Mouse (Mus musculus) myocyte (in vitro differentiated cells): ENCODE data around the gene Zdhhc21. TPM values are rescaled to one million over a fixed set of nuclear protein-coding genes. Genes with fewer than 3 reads are reported as not detected.

ENCODE experiments used
- H3K27me3 ChIP-seq: one replicate; pipeline ENCODE4 v1.6.1; 2011; ENCODE audit not compliant: control insufficient read depth, insufficient read depth, insufficient read length
- H3K36me3 ChIP-seq: one replicate; pipeline ENCODE4 v1.6.1; 2011; ENCODE audit not compliant: control insufficient read depth, insufficient read depth
- H3K4me2 ChIP-seq: one replicate; pipeline ENCODE4 v1.6.1; 2011; ENCODE audit warnings: low read depth, control low read depth
- H3K4me3 ChIP-seq: one replicate; pipeline ENCODE4 v1.5.1; 2011; ENCODE audit warnings: mild to moderate bottlenecking, control low read depth, moderate library complexity
- H3K79me2 ChIP-seq: one replicate; pipeline ENCODE4 v1.6.1; 2011; ENCODE audit not compliant: control insufficient read depth, insufficient read depth
- H3ac ChIP-seq: one replicate; pipeline ENCODE4 v1.6.1; 2011; ENCODE audit not compliant: control insufficient read depth, insufficient read length
- CEBPB ChIP-seq: IDR thresholded peaks from 2 replicates; pipeline ENCODE4 v1.6.1; 2011; ENCODE audit warnings: mild to moderate bottlenecking, moderate library complexity; ENCODE audit not compliant: poor library complexity, insufficient read depth, severe bottlenecking
- E2F4 ChIP-seq: IDR thresholded peaks from one replicate; pipeline ENCODE4 v1.6.1; 2011; ENCODE audit warnings: mild to moderate bottlenecking, control low read depth, moderate library complexity; ENCODE audit not compliant: insufficient read depth
- MAX ChIP-seq: IDR thresholded peaks from one replicate; pipeline ENCODE4 v1.6.1; 2011; ENCODE audit warnings: low read depth, mild to moderate bottlenecking, control low read depth
- MYOD1 ChIP-seq, 3 experiments: IDR thresholded peaks; one replicate each; pipeline ENCODE4 v1.6.1; 2011; ENCODE audit warnings: control low read depth in 2 of 3, low read depth in 2 of 3, mild to moderate bottlenecking in 2 of 3, moderate library complexity in 1 of 3; ENCODE audit not compliant: insufficient read length in 2 of 3, control insufficient read depth in 1 of 3
- MYOG ChIP-seq, 3 experiments: IDR thresholded peaks; one replicate each; pipeline ENCODE4 v1.6.1; 2011; ENCODE audit warnings: control low read depth in 2 of 3, low read depth in 2 of 3, mild to moderate bottlenecking in 2 of 3; ENCODE audit not compliant: insufficient read length in 2 of 3, control insufficient read depth in 1 of 3, insufficient read depth in 1 of 3
- POLR2A ChIP-seq: IDR thresholded peaks from one replicate; pipeline ENCODE4 v1.6.1; 2011; ENCODE audit warnings: low read depth, mild to moderate bottlenecking, control low read depth, moderate library complexity; ENCODE audit not compliant: insufficient read length
- POLR2AphosphoS2 ChIP-seq: IDR thresholded peaks from one replicate; pipeline ENCODE4 v1.6.1; 2011; ENCODE audit warnings: low read depth, control low read depth; ENCODE audit not compliant: insufficient read length
- REST ChIP-seq: IDR thresholded peaks from one replicate; pipeline ENCODE4 v1.6.1; 2011; ENCODE audit warnings: mild to moderate bottlenecking, control low read depth, moderate library complexity; ENCODE audit not compliant: insufficient read depth, insufficient read length
- SRF ChIP-seq: IDR thresholded peaks from one replicate; pipeline ENCODE4 v1.6.1; 2011; ENCODE audit warnings: low read depth; ENCODE audit not compliant: control insufficient read depth, insufficient read length
- TCF12 ChIP-seq: IDR thresholded peaks from one replicate; pipeline ENCODE4 v1.6.1; 2011; ENCODE audit warnings: mild to moderate bottlenecking, control low read depth; ENCODE audit not compliant: poor library complexity, insufficient read depth, severe bottlenecking
- TCF3 ChIP-seq: IDR thresholded peaks from one replicate; pipeline ENCODE4 v1.6.1; 2011; ENCODE audit warnings: low read depth, control low read depth; ENCODE audit not compliant: insufficient read length
- USF1 ChIP-seq: IDR thresholded peaks from one replicate; pipeline ENCODE4 v1.6.1; 2011; ENCODE audit warnings: low read depth, mild to moderate bottlenecking, control low read depth, moderate library complexity
- polyA plus RNA-seq: library from polyadenylated mRNA; unstranded; fragments of >200 nt; fragmentation: generic; extraction: Trizol; gene quantifications from one replicate; pipeline ENCODE4 v1.2.1, GENCODE M21; 2012; ENCODE audit warnings: missing spikeins

Gene Zdhhc21
- polyA plus RNA-seq, 1 experiment: 3.1 TPM

DNA sequence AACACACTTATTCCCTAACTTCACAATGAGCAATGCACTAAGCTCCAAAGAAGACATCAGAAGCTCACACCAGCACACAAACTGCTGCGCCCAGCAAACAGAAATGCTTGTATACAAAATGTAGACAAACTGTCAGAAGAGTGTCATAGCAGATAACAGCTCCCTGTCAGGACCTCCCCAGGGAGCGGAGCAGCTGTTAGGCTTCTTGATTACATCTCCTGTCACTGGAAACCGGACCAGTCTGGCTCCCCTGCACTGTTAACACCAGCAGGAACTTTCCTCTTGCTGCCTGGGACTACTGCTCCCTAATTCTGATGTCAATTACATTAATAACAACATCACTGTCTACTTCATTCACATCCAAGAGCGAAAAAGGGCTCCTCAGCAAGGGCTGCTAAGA lies 44.5 kb downstream of the Zdhhc21 start:
- TF ChIP-seq POLR2AphosphoS2 (no peak), MYOG (IDR thresholded peaks at IDR 0.05; ENCODE audit: control insufficient read depth in 1 of 3, insufficient read depth in 1 of 3, insufficient read length in 2 of 3, low read depth in 2 of 3) (peak in 1 of 3 experiments; percentile 52), E2F4 (no peak), TCF12 (no peak), TCF3 (no peak), MAX (no peak), USF1 (no peak), REST (no peak), CEBPB (no peak), SRF (no peak), MYOD1 (IDR thresholded peaks at IDR 0.05; ENCODE audit: control insufficient read depth in 1 of 3, insufficient read length in 2 of 3, low read depth in 2 of 3) (peak in 2 of 3 experiments; percentile 33 to 59), POLR2A (no peak)
- H3K79me2 ChIP-seq: no peaks in the 10 kb centered on the region
- H3K36me3 ChIP-seq: peaks cover 3% of the 10 kb centered on the region
- no peak overlapping the region for H3K4me2 ChIP-seq
- H3ac ChIP-seq: no peak overlapping the region
- no peak overlapping the region for H3K4me3 ChIP-seq
- no peaks in the 10 kb centered on the region for H3K27me3 ChIP-seq

DNA sequence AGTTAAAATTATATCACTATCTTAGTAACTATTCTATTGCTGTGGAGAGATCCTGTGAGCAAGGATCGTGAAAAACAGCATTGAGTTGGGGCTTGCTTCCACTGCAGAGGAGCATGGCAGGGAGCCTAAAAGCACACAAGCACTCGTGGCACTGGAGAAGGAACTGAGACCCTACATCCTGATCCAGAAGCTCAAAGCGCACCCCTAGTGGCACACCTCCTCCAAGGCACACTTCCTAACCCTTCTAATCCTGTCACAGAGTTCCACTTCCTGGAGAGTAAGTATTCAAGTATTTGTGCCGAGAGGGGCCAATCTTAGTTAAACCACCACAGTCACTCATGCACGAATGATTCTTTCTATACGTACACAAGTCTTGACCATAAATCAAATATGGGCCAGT lies 46.4 kb downstream of the Zdhhc21 start:
- no peak for TF ChIP-seq CEBPB
- no peak for TF ChIP-seq POLR2A
- TF ChIP-seq MAX: no peak

DNA sequence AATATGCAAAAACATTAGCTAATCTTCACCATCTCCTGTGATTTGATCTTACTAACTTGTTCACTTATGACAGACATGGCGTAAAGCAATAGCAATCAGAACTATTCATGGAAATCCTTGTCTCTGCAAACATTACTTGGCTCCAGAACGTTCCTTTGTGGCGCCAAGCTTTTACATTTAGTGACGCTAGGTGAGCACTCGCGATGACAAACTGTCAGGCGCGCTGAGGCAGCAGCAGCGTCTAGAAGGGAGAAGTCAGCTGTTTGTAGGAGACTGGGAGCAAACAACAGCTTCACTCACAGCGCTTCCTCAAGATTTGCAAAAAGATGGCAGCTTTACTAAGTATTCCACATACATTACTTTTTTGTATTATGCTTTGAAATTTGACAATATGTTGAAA lies 51.9 kb downstream of the Zdhhc21 start:
- Histone ChIP-seq H3ac (no peak overlapping the region), H3K4me2 (no peak overlapping the region), H3K4me3 (no peak overlapping the region), H3K27me3 (no peaks in the 10 kb centered on the region), H3K79me2 (no peaks in the 10 kb centered on the region), H3K36me3 (peaks cover 5% of the 10 kb centered on the region)
- TF ChIP-seq USF1 (no peak), REST (no peak)

More for the DNA sequence above, 46.4 kb downstream of the Zdhhc21 start:
- Histone ChIP-seq H3K36me3 (no peaks in the 10 kb centered on the region), H3ac (no peak overlapping the region), H3K27me3 (no peaks in the 10 kb centered on the region), H3K4me2 (no peak overlapping the region), H3K79me2 (no peaks in the 10 kb centered on the region), H3K4me3 (no peak overlapping the region)

DNA sequence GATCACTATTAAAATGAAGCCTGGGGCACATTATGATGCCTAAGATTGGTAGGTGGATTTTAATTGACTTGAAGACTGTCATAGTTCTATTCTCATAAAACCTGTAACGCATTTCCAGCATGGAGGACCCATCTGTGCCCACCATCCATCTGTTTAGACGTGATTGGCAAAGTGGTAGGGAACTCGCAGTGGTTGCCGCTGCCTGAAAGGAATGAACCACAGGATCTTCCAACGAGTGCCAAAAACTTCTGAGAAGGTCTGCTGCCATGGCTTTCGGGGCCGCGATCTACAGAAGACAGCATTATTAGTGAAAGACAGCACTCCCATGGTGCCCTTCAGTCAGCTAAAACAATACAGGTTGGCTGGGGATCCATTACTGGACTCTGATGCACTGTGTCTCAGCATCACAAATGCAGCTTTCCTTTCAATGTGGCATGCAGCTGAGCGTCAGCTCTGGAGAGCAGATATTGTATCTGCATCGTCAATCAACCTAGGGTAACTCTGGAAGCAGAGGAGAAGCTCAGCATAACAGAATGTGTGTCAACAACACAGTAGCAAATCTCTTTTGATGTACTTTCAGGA lies 53.5 kb downstream of the Zdhhc21 start:
- Histone ChIP-seq H3K79me2 (no peaks in the 10 kb centered on the region), H3K27me3 (no peaks in the 10 kb centered on the region), H3K36me3 (peaks cover 5% of the 10 kb centered on the region), H3ac (no peak overlapping the region), H3K4me3 (no peak overlapping the region), H3K4me2 (no peak overlapping the region)
- TF ChIP-seq MYOD1 (IDR thresholded peaks at IDR 0.05; ENCODE audit: control insufficient read depth in 1 of 3, insufficient read length in 2 of 3, low read depth in 2 of 3): no peak
- TF ChIP-seq MYOG (IDR thresholded peaks at IDR 0.05; ENCODE audit: control insufficient read depth in 1 of 3, insufficient read depth in 1 of 3, insufficient read length in 2 of 3, low read depth in 2 of 3): no peak
- no peak for TF ChIP-seq REST
- no peak for TF ChIP-seq E2F4
- no peak for TF ChIP-seq TCF12
- TF ChIP-seq TCF3: no peak
- no peak for TF ChIP-seq USF1
- no peak for TF ChIP-seq POLR2AphosphoS2
- TF ChIP-seq MAX: no peak
- TF ChIP-seq CEBPB: no peak
- TF ChIP-seq SRF: no peak
- TF ChIP-seq POLR2A: no peak

DNA sequence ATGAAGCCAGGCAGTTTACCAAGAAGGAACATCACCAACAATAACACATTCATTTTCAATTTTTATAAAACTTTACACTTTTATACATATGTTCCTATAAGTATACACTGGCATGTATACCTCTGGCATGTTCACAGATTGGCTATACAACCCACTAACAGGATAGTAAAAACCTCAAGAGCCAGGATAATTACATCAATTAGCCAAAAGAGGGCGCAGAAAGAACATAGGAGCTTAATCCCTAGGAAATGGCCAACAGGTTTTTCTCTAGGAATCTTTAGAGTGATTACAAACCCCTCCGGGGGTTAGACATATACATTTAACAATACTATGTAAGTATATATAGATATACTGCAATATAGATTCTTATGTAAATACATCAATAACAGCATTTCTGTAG lies 55.7 kb downstream of the Zdhhc21 start:
- Histone ChIP-seq H3K27me3 (no peaks in the 10 kb centered on the region), H3ac (no peak overlapping the region), H3K36me3 (peaks cover 5% of the 10 kb centered on the region), H3K79me2 (no peaks in the 10 kb centered on the region), H3K4me2 (no peak overlapping the region), H3K4me3 (no peak overlapping the region)
- TF ChIP-seq POLR2A (no peak), TCF12 (no peak), E2F4 (no peak), SRF (no peak), MYOD1 (IDR thresholded peaks at IDR 0.05; ENCODE audit: control insufficient read depth in 1 of 3, insufficient read length in 2 of 3, low read depth in 2 of 3) (no peak), TCF3 (no peak), CEBPB (no peak), REST (no peak), MYOG (IDR thresholded peaks at IDR 0.05; ENCODE audit: control insufficient read depth in 1 of 3, insufficient read depth in 1 of 3, insufficient read length in 2 of 3, low read depth in 2 of 3) (no peak), POLR2AphosphoS2 (no peak), MAX (no peak), USF1 (no peak)
